19 mouse cellular contexts compared by ENCODE assay signal in the genomic region with DNA sequence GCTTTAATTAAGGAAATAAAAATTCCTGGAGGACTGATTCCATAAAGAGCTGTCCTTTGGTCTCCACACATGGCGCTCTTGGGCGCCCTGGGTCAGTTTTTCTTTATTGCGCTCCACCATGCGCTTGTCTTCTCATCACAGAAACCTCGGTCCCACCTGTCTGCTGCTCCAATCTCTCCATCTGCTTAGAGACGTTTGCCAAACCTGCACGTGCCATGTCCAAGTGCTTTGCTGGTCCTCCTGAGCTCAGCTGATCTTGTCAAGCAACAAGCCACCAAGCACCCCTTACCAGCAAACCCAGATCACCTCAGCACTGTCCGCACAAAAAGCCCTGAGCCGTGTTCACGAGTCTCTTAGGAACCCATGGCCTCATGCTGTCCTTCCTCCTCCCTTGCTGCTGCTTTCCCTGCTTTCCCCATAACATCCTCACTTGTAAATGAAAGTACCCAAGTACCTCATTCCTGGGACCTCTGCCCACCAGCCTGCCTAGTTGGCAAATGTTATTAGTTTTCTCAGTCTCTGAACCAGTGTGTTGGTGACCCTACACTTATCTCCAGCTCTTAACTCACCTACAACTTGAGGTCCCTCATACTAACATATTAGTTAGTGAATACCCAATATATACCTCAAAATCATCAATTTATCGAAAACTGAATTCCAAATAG. TPM values are rescaled to one million over a fixed set of nuclear protein-coding genes. Genes with fewer than 3 reads are reported as not detected.
"Had no signal": no experiment of that assay in that cellular context is flagged by ENCODE, and none has a peak within 500 bp of the region (broad histone marks: within the 10 kb centered on the region; RNA-seq: fewer than 3 reads in every experiment).

No protein-coding gene starts in this region.

- DNase-seq: kidney, postnatal 25 days; liver, embryonic 13.5 days; liver, postnatal 0 days; lung, postnatal 14 days; retina, postnatal 1 day; right cerebral cortex, postnatal 4 days; spleen, adult 18-20 months; thymus, adult 18-20 months; thymus, postnatal 25 days had no signal

- H3K4me2 ChIP-seq: limb, embryonic 15.5 days; liver, embryonic 13.5 days; lung, embryonic 15.5 days; midbrain, embryonic 11.5 days; midbrain, embryonic 15.5 days; neural tube, embryonic 12.5 days had no signal

- H3K9me3 ChIP-seq: limb, embryonic 15.5 days; liver, embryonic 13.5 days; lung, embryonic 15.5 days; megakaryocyte, embryonic 14.5 days; midbrain, embryonic 15.5 days; neural tube, embryonic 12.5 days had no signal

- H3K27me3 ChIP-seq: limb, embryonic 15.5 days; liver, embryonic 13.5 days; lung, embryonic 15.5 days; megakaryocyte, embryonic 14.5 days; midbrain, embryonic 15.5 days; neural tube, embryonic 12.5 days had no signal

- H3K4me3 ChIP-seq: left cerebral cortex, adult 2 months; limb, embryonic 15.5 days; liver, embryonic 13.5 days; lung, embryonic 15.5 days; megakaryocyte, embryonic 14.5 days; midbrain, embryonic 15.5 days; neural tube, embryonic 12.5 days had no signal

- ATAC-seq: liver, postnatal 0 days; midbrain, embryonic 15.5 days had no signal

- H3K27ac ChIP-seq: left cerebral cortex, adult 2 months; limb, embryonic 15.5 days; liver, embryonic 13.5 days; lung, embryonic 15.5 days; macrophage; midbrain, embryonic 15.5 days; neural tube, embryonic 12.5 days had no signal

- H3K4me1 ChIP-seq: limb, embryonic 15.5 days; liver, embryonic 13.5 days; lung, embryonic 15.5 days; megakaryocyte, embryonic 14.5 days; midbrain, embryonic 15.5 days; neural tube, embryonic 12.5 days had no signal

- H3K9ac ChIP-seq: limb, embryonic 15.5 days; liver, embryonic 13.5 days; liver, postnatal 0 days; lung, embryonic 15.5 days; midbrain, embryonic 15.5 days; neural tube, embryonic 12.5 days had no signal

RNA-seq across cellular contexts. Expression of gene Tph2, which starts 28.2 kb away (rescaled TPM):
- polyA plus RNA-seq: liver, embryonic 13.5 days; liver, postnatal 0 days; macrophage; stomach, embryonic 14.5 days; urinary bladder, adult 2 months had no signal
